Mouse (Mus musculus): Measurements from ENCODE around the gene Ptpro. TPM values are rescaled to one million over a fixed set of nuclear protein-coding genes. Genes with fewer than 3 reads are reported as not detected.

Gene Ptpro
- polyA plus RNA-seq, 1 experiment: 0.49 TPM

DNA sequence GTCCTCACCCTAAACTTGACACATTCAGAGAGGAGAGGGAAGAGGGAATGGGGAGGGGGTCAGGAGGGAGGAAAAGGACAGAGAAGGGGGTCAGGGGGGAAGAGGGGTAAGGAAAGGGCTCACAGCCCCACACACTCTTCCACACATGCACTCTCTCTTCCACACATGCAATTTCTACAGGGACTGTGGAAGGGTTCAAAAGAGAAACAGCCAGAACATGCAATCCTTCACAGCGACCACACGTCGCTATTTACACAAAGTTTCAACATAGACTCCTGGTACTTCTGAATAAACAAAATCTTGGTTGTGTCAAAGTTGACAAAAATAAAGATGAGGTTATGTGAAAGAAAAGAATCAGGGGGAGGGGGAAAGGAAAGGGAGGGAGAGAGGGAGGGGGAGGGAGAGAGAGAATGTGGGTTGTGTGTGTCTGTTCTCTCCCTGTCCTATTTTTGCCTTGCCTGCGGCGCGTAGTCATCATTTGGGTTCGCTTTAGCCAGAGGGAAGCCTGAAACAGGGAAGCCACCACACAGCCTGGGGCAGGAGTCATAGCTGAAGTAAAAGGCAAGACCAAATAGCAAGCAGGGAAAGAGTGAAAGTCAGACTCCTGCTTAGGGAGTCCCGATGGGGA is 245.2 kb downstream of the Ptpro start:
- TF ChIP-seq CTCF (IDR thresholded peaks at IDR 0.05; ENCODE audit: borderline replicate concordance, insufficient read depth, low read length): no peak
- no peak for TF ChIP-seq POLR2A (IDR thresholded peaks at IDR 0.05; ENCODE audit: low read depth, low read length)
- no peak overlapping the region for H3K4me3 ChIP-seq (ENCODE audit: insufficient read depth, low read length)
- peaks cover 4% of the 10 kb centered on the region for H3K4me1 ChIP-seq (ENCODE audit: control insufficient read depth, insufficient read depth, low read length)

DNA sequence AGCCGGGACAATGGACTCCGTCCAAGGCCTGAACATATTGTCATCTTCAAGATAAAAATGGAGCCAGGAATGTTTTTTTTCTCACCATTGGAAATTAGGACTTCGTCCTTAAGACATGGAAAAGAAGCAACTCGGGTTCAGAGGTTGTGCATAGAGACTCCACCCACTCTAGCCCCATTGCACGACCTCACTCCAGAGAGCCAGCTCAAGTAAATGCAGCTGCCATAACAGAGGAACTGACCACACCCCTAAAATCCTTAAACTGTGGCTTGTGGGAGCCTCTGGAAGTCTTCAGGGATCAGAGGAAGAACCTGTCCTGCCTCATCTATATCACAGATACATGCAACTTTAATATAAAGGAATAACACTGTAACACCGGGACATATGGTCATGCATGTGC is 246.7 kb downstream of the Ptpro start:
- H3K27ac ChIP-seq (ENCODE audit: insufficient read depth, low read length): no peak overlapping the region
- TF ChIP-seq POLR2A (IDR thresholded peaks at IDR 0.05; ENCODE audit: low read depth, low read length): no peak
- TF ChIP-seq CTCF (IDR thresholded peaks at IDR 0.05; ENCODE audit: borderline replicate concordance, insufficient read depth, low read length): no peak
- H3K4me1 ChIP-seq (ENCODE audit: control insufficient read depth, insufficient read depth, low read length): no peaks in the 10 kb centered on the region
- H3K4me3 ChIP-seq (ENCODE audit: insufficient read depth, low read length): no peak overlapping the region

More for the DNA sequence above, 245.2 kb downstream of the Ptpro start:
- H3K27ac ChIP-seq (ENCODE audit: insufficient read depth, low read length): no peak overlapping the region

DNA sequence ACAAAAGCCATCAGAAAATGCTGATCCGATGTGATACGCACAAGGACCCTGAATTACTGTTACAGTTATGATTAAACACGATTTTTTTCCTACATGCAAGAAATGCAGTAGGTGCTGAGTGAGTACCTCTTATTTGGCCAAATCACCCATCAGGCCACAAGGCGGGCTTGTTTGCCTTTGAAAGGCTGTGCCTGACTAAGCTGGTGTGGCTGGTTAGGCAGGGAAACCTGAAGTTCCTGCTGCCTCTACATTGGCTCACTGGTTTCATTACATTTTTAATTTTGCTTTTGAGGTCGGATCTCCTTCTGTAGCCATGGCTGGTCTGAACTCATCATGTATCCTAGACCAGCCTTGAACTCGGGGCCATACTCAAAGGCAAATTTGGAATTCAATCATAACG is 250.9 kb downstream of the Ptpro start:
- TF ChIP-seq POLR2A (IDR thresholded peaks at IDR 0.05; ENCODE audit: low read depth, low read length): no peak
- Histone ChIP-seq H3K4me3 (ENCODE audit: insufficient read depth, low read length) (no peak overlapping the region), H3K4me1 (ENCODE audit: control insufficient read depth, insufficient read depth, low read length) (no peaks in the 10 kb centered on the region), H3K27ac (ENCODE audit: insufficient read depth, low read length) (no peak overlapping the region)

DNA sequence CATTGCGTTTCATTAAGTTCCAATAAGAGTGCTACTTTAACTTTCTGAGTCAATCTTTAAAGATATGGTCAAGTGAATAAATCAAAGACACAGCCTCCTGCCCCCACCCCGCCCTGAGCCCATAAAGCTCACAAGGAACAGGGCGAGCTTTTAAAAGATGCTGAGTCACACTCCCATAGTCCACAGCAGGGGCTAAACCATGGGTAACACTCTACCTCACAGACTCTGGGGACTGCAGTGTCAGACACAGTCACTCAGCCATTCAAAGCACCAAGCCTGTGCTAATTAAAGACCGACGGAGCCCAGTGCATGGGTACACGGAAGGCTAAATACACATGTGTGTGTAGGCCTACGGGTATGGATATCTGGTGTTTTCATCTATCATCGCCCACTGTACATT is 251.3 kb downstream of the Ptpro start:
- H3K27ac ChIP-seq (ENCODE audit: insufficient read depth, low read length): peak overlapping the region; percentile 30; the same call in 1 of the 2 replicates
- no peak overlapping the region for H3K4me3 ChIP-seq (ENCODE audit: insufficient read depth, low read length)
- no peaks in the 10 kb centered on the region for H3K4me1 ChIP-seq (ENCODE audit: control insufficient read depth, insufficient read depth, low read length)
- TF ChIP-seq POLR2A (IDR thresholded peaks at IDR 0.05; ENCODE audit: low read depth, low read length): no peak
- TF ChIP-seq CTCF (IDR thresholded peaks at IDR 0.05; ENCODE audit: borderline replicate concordance, insufficient read depth, low read length): no peak

DNA sequence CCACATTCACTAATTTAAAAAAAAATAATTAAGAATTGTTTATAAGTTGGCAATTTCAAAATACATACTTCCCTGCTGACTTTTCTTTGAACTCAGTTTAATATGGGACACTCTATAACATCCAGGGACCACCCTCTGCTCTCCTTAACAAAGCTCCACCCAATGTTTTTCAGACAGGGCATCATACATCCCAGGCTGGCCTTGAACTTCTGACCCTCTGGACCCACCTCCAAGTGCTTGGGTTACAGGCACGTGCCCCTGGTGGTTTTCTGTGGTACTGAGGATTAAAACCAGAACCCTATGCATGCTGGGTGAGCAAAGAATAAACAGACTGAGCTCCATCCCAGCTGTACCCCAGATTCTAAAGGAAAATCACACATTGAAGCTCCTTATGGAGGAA is 251.9 kb downstream of the Ptpro start:
- TF ChIP-seq CTCF (IDR thresholded peaks at IDR 0.05; ENCODE audit: borderline replicate concordance, insufficient read depth, low read length) (no peak), POLR2A (IDR thresholded peaks at IDR 0.05; ENCODE audit: low read depth, low read length) (no peak)
- Histone ChIP-seq H3K27ac (ENCODE audit: insufficient read depth, low read length) (no peak overlapping the region), H3K4me1 (ENCODE audit: control insufficient read depth, insufficient read depth, low read length) (no peaks in the 10 kb centered on the region), H3K4me3 (ENCODE audit: insufficient read depth, low read length) (no peak overlapping the region)

DNA sequence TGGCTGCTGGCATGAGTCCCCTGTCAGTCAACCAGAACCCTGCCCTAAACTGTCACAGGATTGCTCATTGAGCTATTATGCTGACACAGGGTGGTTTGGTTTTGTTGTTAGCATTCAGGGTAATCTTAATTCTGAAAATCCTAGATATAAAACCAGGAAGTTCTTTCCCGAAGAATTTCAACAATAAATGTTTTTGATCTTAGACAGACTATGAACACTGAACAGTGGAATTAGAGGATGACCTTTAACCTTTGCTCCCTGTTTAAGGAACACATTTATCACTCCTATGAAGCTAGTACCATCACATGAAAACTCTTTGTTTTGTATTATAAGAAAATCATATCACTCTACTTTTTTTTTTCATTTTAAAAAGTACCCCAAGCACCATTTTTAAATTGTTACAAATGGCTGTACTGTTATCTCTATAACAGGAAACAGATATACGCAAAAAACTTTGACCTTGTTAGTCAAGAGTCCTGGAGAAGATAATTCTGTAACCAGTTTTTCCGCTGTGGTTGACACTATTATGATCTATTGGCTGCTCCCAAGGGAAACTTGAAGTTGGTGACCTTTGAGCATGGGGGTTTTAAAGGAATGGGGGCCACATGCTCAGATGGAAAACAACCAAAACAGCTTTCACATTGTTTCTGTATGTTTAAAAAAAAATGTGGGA is 253.6 kb downstream of the Ptpro start:
- no peak for TF ChIP-seq CTCF (IDR thresholded peaks at IDR 0.05; ENCODE audit: borderline replicate concordance, insufficient read depth, low read length)
- TF ChIP-seq POLR2A (IDR thresholded peaks at IDR 0.05; ENCODE audit: low read depth, low read length): no peak
- Histone ChIP-seq H3K4me3 (ENCODE audit: insufficient read depth, low read length) (no peak overlapping the region), H3K4me1 (ENCODE audit: control insufficient read depth, insufficient read depth, low read length) (no peaks in the 10 kb centered on the region)

DNA sequence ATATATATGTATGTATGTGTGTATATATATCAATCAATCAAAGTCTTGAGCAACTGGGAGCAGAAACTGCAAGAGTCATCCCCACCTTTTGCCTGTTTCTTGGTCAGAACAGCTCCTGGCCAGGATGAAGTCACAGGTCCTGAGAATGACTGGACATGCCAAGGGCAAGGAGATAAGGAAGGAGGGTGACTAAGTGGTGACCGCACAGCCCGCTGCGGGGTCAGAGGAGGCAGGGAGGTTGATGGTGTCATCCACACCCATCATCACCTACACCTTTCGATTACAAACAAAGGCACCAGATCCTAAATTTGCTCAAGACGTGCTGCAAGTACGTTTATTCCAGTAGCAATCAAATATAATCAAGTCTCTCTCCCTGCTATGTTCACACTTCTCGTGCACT is 254.4 kb downstream of the Ptpro start:
- Histone ChIP-seq H3K4me1 (ENCODE audit: control insufficient read depth, insufficient read depth, low read length) (no peaks in the 10 kb centered on the region), H3K27ac (ENCODE audit: insufficient read depth, low read length) (no peak overlapping the region), H3K4me3 (ENCODE audit: insufficient read depth, low read length) (no peak overlapping the region)
- no peak for TF ChIP-seq CTCF (IDR thresholded peaks at IDR 0.05; ENCODE audit: borderline replicate concordance, insufficient read depth, low read length)

More for the DNA sequence above, 253.6 kb downstream of the Ptpro start:
- no peak overlapping the region for H3K27ac ChIP-seq (ENCODE audit: insufficient read depth, low read length)

DNA sequence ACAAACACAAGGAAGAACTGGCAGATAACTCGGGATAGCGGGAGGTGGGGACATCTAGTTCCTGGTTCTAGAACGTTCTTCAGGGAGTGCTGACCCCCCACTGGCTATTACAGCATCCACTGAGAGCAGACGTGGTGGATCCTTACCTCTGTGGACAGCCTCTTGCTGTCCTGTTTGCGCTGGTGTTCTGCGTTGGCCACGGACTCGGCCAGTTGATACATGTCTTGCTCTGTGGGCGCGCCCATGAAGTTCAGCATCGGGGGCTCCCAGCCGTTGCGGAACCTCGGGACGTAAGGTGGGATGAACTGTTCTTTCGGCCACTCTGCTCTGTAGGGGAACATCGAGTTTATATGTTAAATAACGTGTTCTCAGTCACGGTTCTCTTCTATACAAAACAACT is 256.8 kb downstream of the Ptpro start:
- no peak overlapping the region for H3K4me3 ChIP-seq (ENCODE audit: insufficient read depth, low read length)
- TF ChIP-seq CTCF (IDR thresholded peaks at IDR 0.05; ENCODE audit: borderline replicate concordance, insufficient read depth, low read length): no peak
- peaks cover 2% of the 10 kb centered on the region; the same call in 1 of the 2 replicates for H3K4me1 ChIP-seq (ENCODE audit: control insufficient read depth, insufficient read depth, low read length)
- H3K27ac ChIP-seq (ENCODE audit: insufficient read depth, low read length): no peak overlapping the region

DNA sequence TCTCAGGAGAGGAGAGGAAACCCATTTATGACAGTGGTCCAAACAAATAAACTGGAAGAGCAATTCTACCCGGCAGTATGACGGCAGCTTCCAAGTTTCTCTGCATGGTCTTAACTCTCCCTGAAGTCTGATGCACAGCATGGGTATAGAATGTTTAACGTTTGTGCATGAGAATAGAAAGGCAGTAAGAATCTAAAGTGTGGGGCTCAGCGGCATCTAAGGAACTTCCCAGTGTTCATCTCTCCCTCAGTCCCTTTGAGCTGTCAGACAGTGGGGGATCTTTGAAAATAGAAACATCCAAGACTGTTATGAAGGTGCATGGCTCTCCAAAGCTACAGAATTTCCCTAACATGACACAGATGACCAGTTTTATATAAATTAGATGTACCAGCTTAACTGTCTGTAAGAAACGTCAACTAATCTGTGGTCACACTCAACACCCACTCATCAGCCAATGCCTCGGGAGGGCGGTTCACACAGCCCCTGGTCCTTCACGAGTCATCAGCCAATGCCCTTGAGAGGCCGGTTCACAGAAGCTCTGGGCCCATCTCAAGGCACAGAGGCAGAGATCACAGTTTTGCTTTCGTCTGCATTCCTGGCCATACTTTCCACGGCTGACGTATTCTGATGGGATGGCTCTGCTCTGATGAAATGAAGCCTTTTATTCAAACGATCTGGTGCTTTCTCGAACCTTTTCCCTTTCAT is 257.4 kb downstream of the Ptpro start:
- TF ChIP-seq POLR2A (IDR thresholded peaks at IDR 0.05; ENCODE audit: low read depth, low read length): no peak
- no peak for TF ChIP-seq CTCF (IDR thresholded peaks at IDR 0.05; ENCODE audit: borderline replicate concordance, insufficient read depth, low read length)
- Histone ChIP-seq H3K4me1 (ENCODE audit: control insufficient read depth, insufficient read depth, low read length) (peaks cover 6% of the 10 kb centered on the region), H3K27ac (ENCODE audit: insufficient read depth, low read length) (no peak overlapping the region), H3K4me3 (ENCODE audit: insufficient read depth, low read length) (no peak overlapping the region)

DNA sequence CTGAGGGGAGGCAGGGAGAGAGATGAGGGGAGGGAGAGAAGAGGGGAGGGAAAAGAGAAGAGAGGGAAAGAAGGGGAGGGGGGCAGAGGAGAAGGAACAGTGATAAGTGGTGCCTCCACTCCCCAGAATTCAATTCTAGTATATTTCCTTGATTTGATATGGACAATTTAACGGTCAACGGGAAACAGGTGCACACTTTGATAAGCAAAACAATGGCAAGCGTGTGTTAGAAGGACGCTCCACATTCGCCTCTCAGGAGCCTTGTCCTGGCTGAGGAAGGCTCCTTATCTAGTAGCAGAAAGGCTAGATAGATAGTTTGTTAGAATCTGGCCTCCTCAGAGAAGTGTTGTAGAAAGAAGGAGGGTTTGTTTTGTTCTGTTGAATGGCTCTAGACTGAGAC is 260.6 kb downstream of the Ptpro start:
- H3K4me1 ChIP-seq (ENCODE audit: control insufficient read depth, insufficient read depth, low read length): peaks cover 8% of the 10 kb centered on the region
- no peak overlapping the region for H3K27ac ChIP-seq (ENCODE audit: insufficient read depth, low read length)
- TF ChIP-seq CTCF (IDR thresholded peaks at IDR 0.05; ENCODE audit: borderline replicate concordance, insufficient read depth, low read length): no peak
- no peak for TF ChIP-seq POLR2A (IDR thresholded peaks at IDR 0.05; ENCODE audit: low read depth, low read length)
- no peak overlapping the region for H3K4me3 ChIP-seq (ENCODE audit: insufficient read depth, low read length)

Other genes with a start within 250 kb of the Ptpro start
- 5.8 and 15.2 TPM in 2 replicates for gene Rerg, start 81.8 kb upstream of the Ptpro start, polyA plus RNA-seq (2011; ENCODE audit: insufficient read length, low read depth, missing spikeins)

Measured in embryonic fibroblast, embryonic 13.5 days (primary cell).